Mouse (Mus musculus) liver, embryonic 16.5 days (tissue): ENCODE measurements at regions not wholly inside any gene's neighbourhood (a gene's known extent, or its start where the extent isn't known, plus 50 kb on each side); places are given as distances from the start of the nearest gene placed in this dataset.

ENCODE experiments used
- ATAC-seq: fragments of 200-750 bp; cut with Nextera tagmentation; 2 replicates; pipeline ENCODE4 v1.8.0; 2017; ENCODE audit warnings: low read depth, mild to moderate bottlenecking, moderate number of reproducible peaks, moderate library complexity
- H3K27ac ChIP-seq: fragments of 300-500 bp; sonication (generic); 2 replicates; pipeline ENCODE4 v1.5.1; 2014; ENCODE audit warnings: mild to moderate bottlenecking, low read length
- H3K27me3 ChIP-seq: fragments of 300-500 bp; sonication (generic); 2 replicates; pipeline ENCODE4 v1.6.1; 2014; ENCODE audit warnings: low read depth, low read length, mixed read lengths; ENCODE audit not compliant: control insufficient read depth, insufficient read depth
- H3K36me3 ChIP-seq: fragments of 300-500 bp; sonication (generic); 2 replicates; pipeline ENCODE4 v1.6.1; 2014; ENCODE audit warnings: mild to moderate bottlenecking; ENCODE audit not compliant: control insufficient read depth, insufficient read depth
- H3K4me1 ChIP-seq: fragments of 300-500 bp; sonication (generic); 2 replicates; pipeline ENCODE4 v1.6.1; 2014; ENCODE audit warnings: low read depth, low read length, mixed read lengths; ENCODE audit not compliant: control insufficient read depth
- H3K4me2 ChIP-seq: fragments of 300-500 bp; sonication (generic); 2 replicates; pipeline ENCODE4 v1.6.1; 2014; ENCODE audit warnings: low read depth, low read length, mixed read lengths
- H3K4me3 ChIP-seq: fragments of 300-500 bp; sonication (generic); 2 replicates; pipeline ENCODE4 v1.5.1; 2014; ENCODE audit warnings: low read depth, mild to moderate bottlenecking, low read length
- H3K9ac ChIP-seq: fragments of 300-500 bp; sonication (generic); 2 replicates; pipeline ENCODE4 v1.6.1; 2014; ENCODE audit warnings: low read depth, low read length
- H3K9me3 ChIP-seq: fragments of 300-500 bp; sonication (generic); replicated peaks from 2 replicates; pipeline ENCODE4 v1.6.1; 2016; ENCODE audit warnings: low read length; ENCODE audit not compliant: control insufficient read depth
- WGBS: fragments of 180-500 bp; shearing (Covaris S2); extraction: QIAGEN DNeasy Blood & Tissue Kit; methylation state at CpG from one replicate; pipeline ENCODE4 v1.1.7; 2014; ENCODE audit not compliant: insufficient replicate concordance; 5-methylcytosine and 5-hydroxymethylcytosine counted together

GRCm38 (mm10) chr14:86360423-86361059 lies 780.5 kb downstream of the Diaph3 start:
- WGBS: 37% methylated on average over 7 of the region's 7 CpGs
- Histone ChIP-seq H3K36me3 (no peaks in the 10 kb centered on the region), H3K9ac (no peak overlapping the region), H3K4me2 (no peak overlapping the region), H3K27ac (no peak overlapping the region), H3K4me1 (no peaks in the 10 kb centered on the region), H3K9me3 (no peaks in the 10 kb centered on the region), H3K27me3 (no peaks in the 10 kb centered on the region), H3K4me3 (no peak overlapping the region)
- no peak for ATAC-seq

GRCm38 (mm10) chr14:86358584-86358983 lies 782.5 kb downstream of the Diaph3 start:
- Histone ChIP-seq H3K9me3 (no peaks in the 10 kb centered on the region), H3K36me3 (no peaks in the 10 kb centered on the region), H3K27ac (no peak overlapping the region), H3K4me1 (no peaks in the 10 kb centered on the region), H3K27me3 (no peaks in the 10 kb centered on the region), H3K4me2 (no peak overlapping the region), H3K9ac (no peak overlapping the region), H3K4me3 (no peak overlapping the region)
- 70% methylated on average over 6 of the region's 6 CpGs for WGBS
- no peak for ATAC-seq

- Histone ChIP-seq H3K36me3 (no peaks in the 10 kb centered on the region), H3K27me3 (no peaks in the 10 kb centered on the region), H3K4me1 (no peaks in the 10 kb centered on the region), H3K4me3 (no peak overlapping the region), H3K4me2 (no peak overlapping the region), H3K9me3 (no peaks in the 10 kb centered on the region), H3K9ac (no peak overlapping the region), H3K27ac (no peak overlapping the region)
- ATAC-seq: no peak
- WGBS: 8% methylated on average over 1 of the region's 1 CpGs
These were observed 790.5 kb downstream of the Diaph3 start for GRCm38 (mm10) chr14:86350526-86350925.

GRCm38 (mm10) chr14:86339007-86339406 lies 802.0 kb downstream of the Diaph3 start:
- Histone ChIP-seq H3K4me3 (no peak overlapping the region), H3K27me3 (no peaks in the 10 kb centered on the region), H3K4me2 (no peak overlapping the region), H3K27ac (no peak overlapping the region), H3K9me3 (no peaks in the 10 kb centered on the region), H3K9ac (no peak overlapping the region), H3K36me3 (no peaks in the 10 kb centered on the region), H3K4me1 (no peaks in the 10 kb centered on the region)
- WGBS: 34% methylated on average over 6 of the region's 6 CpGs
- no peak for ATAC-seq

- H3K9ac ChIP-seq: no peak overlapping the region
- no peaks in the 10 kb centered on the region for H3K27me3 ChIP-seq
- H3K9me3 ChIP-seq: no peaks in the 10 kb centered on the region
- WGBS: 56% methylated on average over 5 of the region's 5 CpGs
- no peak for ATAC-seq
- H3K27ac ChIP-seq: no peak overlapping the region
- no peaks in the 10 kb centered on the region for H3K4me1 ChIP-seq
- H3K36me3 ChIP-seq: no peaks in the 10 kb centered on the region
- no peak overlapping the region for H3K4me3 ChIP-seq
- no peak overlapping the region for H3K4me2 ChIP-seq
These were observed 804.0 kb downstream of the Diaph3 start for GRCm38 (mm10) chr14:86337052-86337451.

- no peak overlapping the region for H3K4me3 ChIP-seq
- 40% methylated on average over 2 of the region's 2 CpGs for WGBS
- H3K4me1 ChIP-seq: no peaks in the 10 kb centered on the region
- H3K4me2 ChIP-seq: no peak overlapping the region
- H3K27me3 ChIP-seq: no peaks in the 10 kb centered on the region
- no peak overlapping the region for H3K9ac ChIP-seq
- H3K27ac ChIP-seq: no peak overlapping the region
- H3K36me3 ChIP-seq: no peaks in the 10 kb centered on the region
- ATAC-seq: no peak
- H3K9me3 ChIP-seq: no peaks in the 10 kb centered on the region
These were observed 805.8 kb downstream of the Diaph3 start for GRCm38 (mm10) chr14:86335284-86335683.

- no peaks in the 10 kb centered on the region for H3K9me3 ChIP-seq
- no peak overlapping the region for H3K9ac ChIP-seq
- no peak overlapping the region for H3K4me2 ChIP-seq
- H3K36me3 ChIP-seq: no peaks in the 10 kb centered on the region
- H3K4me1 ChIP-seq: no peaks in the 10 kb centered on the region
- no peak overlapping the region for H3K27ac ChIP-seq
- no peak overlapping the region for H3K4me3 ChIP-seq
- no peak for ATAC-seq
- 21% methylated on average over 3 of the region's 3 CpGs for WGBS
- H3K27me3 ChIP-seq: no peaks in the 10 kb centered on the region
These were observed 811.9 kb downstream of the Diaph3 start for GRCm38 (mm10) chr14:86329176-86329575.

- no peaks in the 10 kb centered on the region for H3K36me3 ChIP-seq
- H3K27me3 ChIP-seq: no peaks in the 10 kb centered on the region
- 67% methylated on average over 9 of the region's 9 CpGs for WGBS
- no peak overlapping the region for H3K9ac ChIP-seq
- H3K4me1 ChIP-seq: no peaks in the 10 kb centered on the region
- no peak overlapping the region for H3K27ac ChIP-seq
- H3K4me3 ChIP-seq: no peak overlapping the region
- ATAC-seq: no peak
- H3K9me3 ChIP-seq: no peaks in the 10 kb centered on the region
- H3K4me2 ChIP-seq: no peak overlapping the region
These were observed 813.4 kb downstream of the Diaph3 start for GRCm38 (mm10) chr14:86327646-86328045.

- no peak for ATAC-seq
- Histone ChIP-seq H3K4me2 (no peak overlapping the region), H3K27ac (no peak overlapping the region), H3K4me1 (no peaks in the 10 kb centered on the region), H3K36me3 (no peaks in the 10 kb centered on the region), H3K9me3 (no peaks in the 10 kb centered on the region), H3K27me3 (no peaks in the 10 kb centered on the region), H3K4me3 (no peak overlapping the region), H3K9ac (no peak overlapping the region)
- 20% methylated on average over 7 of the region's 7 CpGs for WGBS
These were observed 818.7 kb downstream of the Diaph3 start for GRCm38 (mm10) chr14:86322365-86322764.
